Mouse (Mus musculus) lung, postnatal 0 days (tissue): Measurements from ENCODE around the gene Moap1. TPM values are rescaled to one million over a fixed set of nuclear protein-coding genes. Genes with fewer than 3 reads are reported as not detected.

Source experiments
- ATAC-seq: fragments of 200-750 bp; cut with Nextera tagmentation; 2 replicates; pipeline ENCODE4 v1.8.0; 2017; ENCODE audit warnings: moderate library complexity
- DNase-seq: peaks from one replicate; pipeline ENCODE4 v3.0.0-alpha.2; 2016; ENCODE audit warnings: low spot score
- H3K27ac ChIP-seq: fragments of 300-500 bp; sonication (generic); 2 replicates; pipeline ENCODE4 v1.5.1; 2014; ENCODE audit warnings: antibody characterized with exemption, mild to moderate bottlenecking, low read length, mixed read lengths
- H3K27me3 ChIP-seq: fragments of 300-500 bp; sonication (generic); replicated peaks from 2 replicates; pipeline ENCODE4 v1.6.1; 2014; ENCODE audit warnings: low read length, mixed read lengths; ENCODE audit not compliant: insufficient read depth
- H3K36me3 ChIP-seq: fragments of 300-500 bp; sonication (generic); 2 replicates; pipeline ENCODE4 v1.6.1; 2014; ENCODE audit warnings: low read length, mixed read lengths; ENCODE audit not compliant: insufficient read depth
- H3K4me1 ChIP-seq: fragments of 300-500 bp; sonication (generic); 2 replicates; pipeline ENCODE4 v1.6.1; 2014; ENCODE audit warnings: antibody characterized with exemption, low read depth, low read length, mixed read lengths; ENCODE audit not compliant: insufficient read depth
- H3K4me2 ChIP-seq: fragments of 300-500 bp; sonication (generic); replicated peaks from 2 replicates; pipeline ENCODE4 v1.6.1; 2014; ENCODE audit warnings: low read depth, mild to moderate bottlenecking, low read length, moderate library complexity, mixed read lengths
- H3K4me3 ChIP-seq: fragments of 300-500 bp; sonication (generic); 2 replicates; pipeline ENCODE4 v1.5.1; 2014; ENCODE audit warnings: low read depth, low read length
- H3K9ac ChIP-seq: fragments of 300-500 bp; sonication (generic); replicated peaks from 2 replicates; pipeline ENCODE4 v1.6.1; 2014; ENCODE audit warnings: low read depth, mild to moderate bottlenecking
- H3K9me3 ChIP-seq: fragments of 300-500 bp; sonication (generic); 2 replicates; pipeline ENCODE4 v1.6.1; 2016; ENCODE audit warnings: low read length, mixed read lengths
- CTCF ChIP-seq: IDR thresholded peaks from 2 replicates; pipeline ENCODE4 v1.5.1; 2016; ENCODE audit warnings: antibody characterized with exemption, mild to moderate bottlenecking
- EP300 ChIP-seq: IDR thresholded peaks from 2 replicates; pipeline ENCODE4 v1.6.1; 2016; ENCODE audit warnings: antibody characterized with exemption, mild to moderate bottlenecking, control low read depth
- WGBS: fragments of 180-500 bp; shearing (Covaris S2); extraction: QIAGEN DNeasy Blood & Tissue Kit; methylation state at CpG from one replicate; pipeline ENCODE4 v1.1.7; 2014; 5-methylcytosine and 5-hydroxymethylcytosine counted together
- polyA plus RNA-seq: library from polyadenylated mRNA; unstranded; fragments of >200 nt; fragmentation: Nextera tagmentation; extraction: Ambion mirVana; gene quantifications from 2 replicates; pipeline ENCODE4 v1.2.1, GENCODE M21; 2015

Moap1 gene
- polyA plus RNA-seq, 1 experiment from 2014 or later, result 9.7 TPM

- H3K27ac ChIP-seq, result no peak overlapping the region
- no peaks in the 10 kb centered on the region for H3K9me3 ChIP-seq
- H3K4me2 ChIP-seq, result no peak overlapping the region
- no peaks in the 10 kb centered on the region for H3K27me3 ChIP-seq
- H3K4me1 ChIP-seq, result peaks cover 27% of the 10 kb centered on the region; the same call in 1 of the 2 replicates
- TF ChIP-seq EP300 (no peak), CTCF (no peak)
- no peak overlapping the region for H3K9ac ChIP-seq
- H3K36me3 ChIP-seq, result no peaks in the 10 kb centered on the region
- 87% methylated on average over 5 of the region's 5 CpGs for WGBS
- ATAC-seq (no peak), DNase-seq (no peak)
- no peak overlapping the region for H3K4me3 ChIP-seq
These were observed 41.7 kb downstream of the Moap1 start for GRCm38 (mm10) chr12:102701691-102702207.

GRCm38 (mm10) chr12:102700453-102700852 lies 43.0 kb downstream of the Moap1 start:
- no peak for TF ChIP-seq CTCF
- no peak for TF ChIP-seq EP300
- Histone ChIP-seq H3K4me2 (no peak overlapping the region), H3K9me3 (no peaks in the 10 kb centered on the region), H3K4me3 (no peak overlapping the region), H3K36me3 (no peaks in the 10 kb centered on the region), H3K27me3 (no peaks in the 10 kb centered on the region), H3K27ac (no peak overlapping the region), H3K9ac (no peak overlapping the region), H3K4me1 (peaks cover 21% of the 10 kb centered on the region; the same call in 1 of the 2 replicates)
- 63% methylated on average over 12 of the region's 12 CpGs for WGBS
- no peak for ATAC-seq
- no peak for DNase-seq

GRCm38 (mm10) chr12:102699156-102699555 lies 44.3 kb downstream of the Moap1 start:
- Histone ChIP-seq H3K9me3 (no peaks in the 10 kb centered on the region), H3K4me3 (no peak overlapping the region), H3K27ac (no peak overlapping the region), H3K27me3 (no peaks in the 10 kb centered on the region), H3K9ac (no peak overlapping the region), H3K4me2 (no peak overlapping the region), H3K4me1 (peaks cover 19% of the 10 kb centered on the region; the same call in 1 of the 2 replicates), H3K36me3 (no peaks in the 10 kb centered on the region)
- TF ChIP-seq CTCF (no peak), EP300 (no peak)
- no peak for ATAC-seq
- DNase-seq, result no peak
- 36% methylated on average over 1 of the region's 1 CpGs for WGBS

- Histone ChIP-seq H3K27ac (no peak overlapping the region), H3K9me3 (no peaks in the 10 kb centered on the region), H3K27me3 (no peaks in the 10 kb centered on the region), H3K36me3 (no peaks in the 10 kb centered on the region), H3K9ac (no peak overlapping the region), H3K4me1 (peaks cover 12% of the 10 kb centered on the region; the same call in 1 of the 2 replicates), H3K4me3 (no peak overlapping the region), H3K4me2 (no peak overlapping the region)
- ATAC-seq (peak; percentile 33; the same call in 1 of the 2 replicates), DNase-seq (no peak)
- WGBS, result 60% methylated on average over 1 of the region's 1 CpGs
- TF ChIP-seq EP300, result no peak
- TF ChIP-seq CTCF, result no peak
These were observed 45.3 kb downstream of the Moap1 start for GRCm38 (mm10) chr12:102698089-102698684.

GRCm38 (mm10) chr12:102697381-102697780 lies 46.1 kb downstream of the Moap1 start:
- TF ChIP-seq CTCF (no peak), EP300 (no peak)
- WGBS, result 62% methylated on average over 7 of the region's 7 CpGs
- Histone ChIP-seq H3K4me3 (no peak overlapping the region), H3K4me2 (no peak overlapping the region), H3K4me1 (0 out of 2 replicates have a peak, but pooled peaks cover 4% of the 10 kb centered on the region), H3K36me3 (no peaks in the 10 kb centered on the region), H3K9me3 (no peaks in the 10 kb centered on the region), H3K9ac (no peak overlapping the region), H3K27ac (no peak overlapping the region), H3K27me3 (no peaks in the 10 kb centered on the region)
- ATAC-seq, result no peak
- DNase-seq, result no peak

- Histone ChIP-seq H3K4me1 (no peaks in the 10 kb centered on the region), H3K4me2 (no peak overlapping the region), H3K36me3 (no peaks in the 10 kb centered on the region), H3K27me3 (no peaks in the 10 kb centered on the region), H3K9ac (no peak overlapping the region), H3K27ac (no peak overlapping the region), H3K9me3 (no peaks in the 10 kb centered on the region), H3K4me3 (no peak overlapping the region)
- ATAC-seq, result no peak
- TF ChIP-seq EP300 (no peak), CTCF (no peak)
- no peak for DNase-seq
- 72% methylated on average over 14 of the region's 14 CpGs for WGBS
These were observed 46.7 kb downstream of the Moap1 start for GRCm38 (mm10) chr12:102696635-102697354.
